ENCODE assay signal across 8 mouse cellular contexts in genomic region chr8:45236164-45236912, GRCm38 (mm10). TPM values are rescaled to one million over a fixed set of nuclear protein-coding genes. Genes with fewer than 3 reads are reported as not detected.
A peak's percentile ranks its signal among the peaks of the same experiment; 100 is the strongest.
DNase-seq lines count a peak whose midpoint lies in the region; ATAC-seq and TF ChIP-seq lines count a peak whose summit lies in the region.

No protein-coding gene starts in this region.

- no peak overlapping the region for H3K4me3 ChIP-seq in embryonic facial prominence, embryonic 12.5 days
- no peak overlapping the region for H3K4me3 ChIP-seq in lung, adult 2 months (replicated peaks; ENCODE audit: extremely low read depth, low read depth, low read length)

- H3K36me3 ChIP-seq in embryonic facial prominence, embryonic 12.5 days: no peaks in the 10 kb centered on the region

- intact Hi-C loops in heart, postnatal 10 days (cut with DNase I): loop anchor here (1.0 to 5.0 kb wide), 2 partner anchors 168 to 184 kb away; no protein-coding TSS in a partner anchor

- 21% methylated on average over 14 of the region's 14 CpGs for WGBS in embryonic facial prominence, embryonic 12.5 days
- WGBS in lung, adult 2 months: 31% methylated on average over 14 of the region's 14 CpGs

- no peak overlapping the region for H3K9ac ChIP-seq in embryonic facial prominence, embryonic 12.5 days

- H3K27ac ChIP-seq in embryonic facial prominence, embryonic 12.5 days: no peak overlapping the region

- TF ChIP-seq POLR2A in lung, adult 2 months (IDR thresholded peaks at IDR 0.05; ENCODE audit: borderline replicate concordance, extremely low read depth, low read depth, low read length): no peak

- ATAC-seq in embryonic facial prominence, embryonic 12.5 days (ENCODE audit: insufficient number of reproducible peaks, insufficient read depth, low FRiP score, low TSS enrichment): 0 out of 2 replicates have a peak, but pooled peaks have one; percentile 41
- ATAC-seq in megakaryocyte-erythroid progenitor cell, adult 5-6 weeks (replicated peaks; ENCODE audit: low FRiP score, low TSS enrichment, poor library complexity, severe bottlenecking): no peak

- H3K4me1 ChIP-seq in embryonic facial prominence, embryonic 12.5 days: no peaks in the 10 kb centered on the region
- H3K4me1 ChIP-seq in lung, adult 2 months (ENCODE audit: control insufficient read depth, insufficient read depth, low read length): no peaks in the 10 kb centered on the region

- no peaks in the 10 kb centered on the region for H3K27me3 ChIP-seq in embryonic facial prominence, embryonic 12.5 days

- TF ChIP-seq CTCF in lung, adult 2 months (IDR thresholded peaks at IDR 0.05; ENCODE audit: insufficient read depth, low read length): peak; percentile 43; the same call in 1 of the 2 replicates

- DNase-seq in A20 (ENCODE audit: low read depth, low spot score): peak; percentile 28
- DNase-seq in adrenal gland, adult (ENCODE audit: inconsistent age in 2 of 2, low spot score in 1 of 2): peak; percentile 23 to 83
- peak; percentile 57 to 73 for DNase-seq in heart, postnatal 10 days
- DNase-seq in kidney, postnatal 4 days: peak; percentile 73 to 80
- DNase-seq in lung, adult 2 months: peak; percentile 36
- peak; percentile 81 for DNase-seq in retina, postnatal 1 day

- peak overlapping the region; percentile 34 for H3K4me2 ChIP-seq in embryonic facial prominence, embryonic 12.5 days (replicated peaks)

- H3K9me3 ChIP-seq in embryonic facial prominence, embryonic 12.5 days: no peaks in the 10 kb centered on the region

RNA-seq across cellular contexts. Expression of gene F11, which starts 25.5 kb away (rescaled TPM):
- polyA plus RNA-seq in embryonic facial prominence, embryonic 12.5 days (2016; fragmentation: Nextera tagmentation; extraction: Ambion mirVana): not detected in 2 replicates
- not detected for total RNA-seq in heart, postnatal 10 days (2021)
- 0.05 and 0.29 TPM in 2 replicates for polyA plus RNA-seq in lung, adult 2 months (2012; rRNA removed)
- total RNA-seq in megakaryocyte-erythroid progenitor cell, adult 5-6 weeks (2014; fragmentation: Nextera tagmentation): not detected in 2 replicates
- total RNA-seq in megakaryocyte-erythroid progenitor cell, adult 5-6 weeks (2017): not detected in 2 replicates

RNA-seq across cellular contexts. Expression of gene Klkb1, which starts 58.3 kb away (rescaled TPM):
- polyA plus RNA-seq in embryonic facial prominence, embryonic 12.5 days (2016; fragmentation: Nextera tagmentation; extraction: Ambion mirVana): 0.06 and 0.12 TPM in 2 replicates
- not detected for total RNA-seq in heart, postnatal 10 days (2021)
- 0.16 and 0.19 TPM in 2 replicates for polyA plus RNA-seq in lung, adult 2 months (2012; rRNA removed)
- total RNA-seq in megakaryocyte-erythroid progenitor cell, adult 5-6 weeks (2014; fragmentation: Nextera tagmentation): 0.25 TPM in 1 of 2 replicates, not detected in the other
- total RNA-seq in megakaryocyte-erythroid progenitor cell, adult 5-6 weeks (2017): not detected in 2 replicates

Comparison
In these comparisons a context has a peak if more than half of its experiments do, and no peak if none do; other contexts are left out.
1. DNase-seq: peak in every context shown above with its lines; median percentile 81 in retina, postnatal 1 day; 76 in kidney, postnatal 4 days; 65 in heart, postnatal 10 days; 53 in adrenal gland, adult; 36 in lung, adult 2 months; 28 in A20.